Mouse (Mus musculus) ZHBTc4 (cell line): ENCODE data around the gene Anapc11.
A peak's percentile ranks its signal among the peaks of the same experiment; 100 is the strongest.

Experiments used
- DNase-seq: peaks from one replicate; pipeline ENCODE4 v3.0.0-alpha.2; 2011; ENCODE audit warnings: low read depth, low spot score

Anapc11 gene

GRCm38 (mm10) chr11:120598283-120598989 lies at the start of gene Anapc11, which contains the start of gene Alyref:
Gene Anapc11 (plus strand): TSS chr11:120598421.
Gene Alyref (minus strand): TSS chr11:120598365.
- DNase-seq = peak; percentile 98

- no peak for DNase-seq
Measured at GRCm38 (mm10) chr11:120548786-120549167, 49.4 kb upstream of the Anapc11 start.

GRCm38 (mm10) chr11:120549168-120549945 lies 48.9 kb upstream of the Anapc11 start, which contains the start of gene Mcrip1:
Gene Mcrip1 (minus strand): TSS chr11:120549727.
- DNase-seq = peak; percentile 92

GRCm38 (mm10) chr11:120549986-120550809 lies 48.0 kb upstream of the Anapc11 start:
- DNase-seq = no peak

- peak; percentile 23 for DNase-seq
Measured at GRCm38 (mm10) chr11:120550810-120551440, 47.3 kb upstream of the Anapc11 start, which contains the start of gene Ppp1r27. Gene Ppp1r27 (minus strand): TSS chr11:120551132.

GRCm38 (mm10) chr11:120552736-120553135 lies 45.5 kb upstream of the Anapc11 start:
- DNase-seq = no peak

- DNase-seq = no peak
Measured at GRCm38 (mm10) chr11:120554834-120555233, 43.4 kb upstream of the Anapc11 start.

- DNase-seq = no peak
Measured at GRCm38 (mm10) chr11:120555260-120555659, 43.0 kb upstream of the Anapc11 start.

- DNase-seq = peak; percentile 44
Measured at GRCm38 (mm10) chr11:120558843-120559242, 39.4 kb upstream of the Anapc11 start.

GRCm38 (mm10) chr11:120560952-120561728 lies 37.1 kb upstream of the Anapc11 start:
- DNase-seq = no peak

- no peak for DNase-seq
Measured at GRCm38 (mm10) chr11:120562949-120563348, 35.3 kb upstream of the Anapc11 start.

GRCm38 (mm10) chr11:120565114-120565513 lies 33.1 kb upstream of the Anapc11 start:
- DNase-seq = no peak

GRCm38 (mm10) chr11:120568324-120568723 lies 29.9 kb upstream of the Anapc11 start:
- no peak for DNase-seq

GRCm38 (mm10) chr11:120571122-120571521 lies 27.1 kb upstream of the Anapc11 start:
- DNase-seq = no peak

GRCm38 (mm10) chr11:120571754-120572416 lies 26.3 kb upstream of the Anapc11 start:
- DNase-seq = no peak

GRCm38 (mm10) chr11:120572417-120572751 lies 25.8 kb upstream of the Anapc11 start:
- no peak for DNase-seq

- DNase-seq = peak; percentile 100
Measured at GRCm38 (mm10) chr11:120572752-120573584, 25.3 kb upstream of the Anapc11 start, which contains the start of gene P4hb. Gene P4hb (minus strand): TSS chr11:120573253.

- peak; percentile 32 for DNase-seq
Measured at GRCm38 (mm10) chr11:120573585-120574277, 24.5 kb upstream of the Anapc11 start.

- DNase-seq = no peak
Measured at GRCm38 (mm10) chr11:120574278-120574600, 24.0 kb upstream of the Anapc11 start.
